Mouse (Mus musculus) CD4-positive, CD25-positive, alpha-beta regulatory T cell, adult 4 months (primary cell): ENCODE results near the gene Olfr1217. TPM values are rescaled to one million over a fixed set of nuclear protein-coding genes. Genes with fewer than 3 reads are reported as not detected.
"Not testable (repeated sequence)": the region's sequence is repeated elsewhere in the genome, so short reads cannot be mapped to it uniquely, and the experiment has no call there.

ENCODE experiments used
- ATAC-seq: one replicate; pipeline ENCODE4 v1.8.0; 2017
- polyA plus RNA-seq, 2 experiments: library from polyadenylated mRNA; unstranded; fragments of 100-300 nt; shearing (Covaris generic); gene quantifications; one replicate each; pipeline ENCODE4 v1.2.1; 2017

Gene Olfr1217
- polyA plus RNA-seq, result not detected

- no peak for ATAC-seq
These were observed at the start of gene Olfr1217 for GRCm38 (mm10) chr2:89031965-89032364. TSS of gene Olfr1217 (minus strand) at chr2:89032065.

GRCm38 (mm10) chr2:89081487-89081886, 49.6 kb upstream of the Olfr1217 start:
- no peak for ATAC-seq

GRCm38 (mm10) chr2:89061087-89061486, 29.2 kb upstream of the Olfr1217 start, which contains the start of gene Olfr1218:
TSS of gene Olfr1218 (minus strand) at chr2:89061187.
- ATAC-seq, result no peak

GRCm38 (mm10) chr2:89021436-89021835, 10.4 kb downstream of the Olfr1217 start:
- not testable (repeated sequence) for ATAC-seq

GRCm38 (mm10) chr2:89018240-89018639, 13.6 kb downstream of the Olfr1217 start, which contains the start of gene Olfr1216:
TSS of gene Olfr1216 (minus strand) at chr2:89018340.
- ATAC-seq, result no peak

GRCm38 (mm10) chr2:89006873-89007272, 25.0 kb downstream of the Olfr1217 start, which contains the start of gene Olfr1215:
TSS of gene Olfr1215 (minus strand) at chr2:89006973.
- no peak for ATAC-seq

GRCm38 (mm10) chr2:88992553-88992952, 39.3 kb downstream of the Olfr1217 start, which contains the start of gene Olfr1214:
TSS of gene Olfr1214 (minus strand) at chr2:88992653.
- ATAC-seq, result no peak

- ATAC-seq, result no peak
These were observed 51.7 kb downstream of the Olfr1217 start, which contains the start of gene Gm13762 for GRCm38 (mm10) chr2:88980181-88980580. TSS of gene Gm13762 (minus strand) at chr2:88980281.

Other genes starting within 250 kb of the Olfr1217 start
- not detected for gene Olfr1201, start 239.0 kb downstream of the Olfr1217 start, polyA plus RNA-seq
- gene Olfr1202, start 217.6 kb downstream of the Olfr1217 start, polyA plus RNA-seq, result not detected
- gene Olfr1205, start 202.3 kb downstream of the Olfr1217 start, polyA plus RNA-seq, result not detected
- not detected for gene Olfr1204, start 182.8 kb downstream of the Olfr1217 start, polyA plus RNA-seq
- not detected for gene Olfr1206, start 168.8 kb downstream of the Olfr1217 start, polyA plus RNA-seq
- gene Olfr1208, start 129.8 kb downstream of the Olfr1217 start, polyA plus RNA-seq, result under 1 TPM in 1 of 2 experiments, not detected in 1; 0.11 TPM
- gene Olfr1209, start 116.9 kb downstream of the Olfr1217 start, polyA plus RNA-seq, result not detected
- not detected for gene Olfr1211, start 94.0 kb downstream of the Olfr1217 start, polyA plus RNA-seq
- not detected for gene Olfr1212, start 78.1 kb downstream of the Olfr1217 start, polyA plus RNA-seq
- not detected for gene Gm13762, start 51.8 kb downstream of the Olfr1217 start, polyA plus RNA-seq
- gene Olfr1214, start 39.4 kb downstream of the Olfr1217 start, polyA plus RNA-seq, result not detected
- not detected for gene Olfr1215, start 25.1 kb downstream of the Olfr1217 start, polyA plus RNA-seq
- gene Olfr1216, start 13.7 kb downstream of the Olfr1217 start, polyA plus RNA-seq, result not detected
- not detected for gene Olfr1218, start 29.1 kb upstream of the Olfr1217 start, polyA plus RNA-seq
- gene Olfr1219, start 51.4 kb upstream of the Olfr1217 start, polyA plus RNA-seq, result not detected
- gene Olfr1220, start 74.8 kb upstream of the Olfr1217 start, polyA plus RNA-seq, result under 1 TPM in 1 of 2 experiments, not detected in 1; 0.08 TPM
- gene Olfr1221, start 85.2 kb upstream of the Olfr1217 start, polyA plus RNA-seq, result not detected
- not detected for gene Olfr1222, start 101.0 kb upstream of the Olfr1217 start, polyA plus RNA-seq
- not detected for gene Olfr1223, start 119.5 kb upstream of the Olfr1217 start, polyA plus RNA-seq
- gene Olfr1224-ps1, start 132.0 kb upstream of the Olfr1217 start, polyA plus RNA-seq, result not detected
- gene Olfr1225, start 142.6 kb upstream of the Olfr1217 start, polyA plus RNA-seq, result under 1 TPM in 1 of 2 experiments, not detected in 1; 0.08 TPM
- gene Olfr1226, start 168.0 kb upstream of the Olfr1217 start, polyA plus RNA-seq, result not detected
- gene Olfr1228, start 222.0 kb upstream of the Olfr1217 start, polyA plus RNA-seq, result not detected